In genomic region chr10:59901463-59901862, GRCm38 (mm10) we compare ENCODE assay signal across 8 mouse cellular contexts. TPM values are rescaled to one million over a fixed set of nuclear protein-coding genes. Genes with fewer than 3 reads are reported as not detected.
DNase-seq lines count a peak whose midpoint lies in the region; ATAC-seq and TF ChIP-seq lines count a peak whose summit lies in the region.

No protein-coding gene starts in this region.

- 96% methylated on average over 1 of the region's 1 CpGs for WGBS in forebrain, embryonic 15.5 days
- 81% methylated on average over 1 of the region's 1 CpGs for WGBS in liver, embryonic 15.5 days (ENCODE audit: insufficient replicate concordance)

- no peaks in the 10 kb centered on the region for H3K36me3 ChIP-seq in ES-Bruce4 (ENCODE audit: control insufficient read depth, insufficient read depth, low read length, poor library complexity, severe bottlenecking)
- no peaks in the 10 kb centered on the region for H3K36me3 ChIP-seq in forebrain, embryonic 15.5 days
- peaks cover 22% of the 10 kb centered on the region for H3K36me3 ChIP-seq in liver, embryonic 15.5 days (replicated peaks)

- H3K4me1 ChIP-seq in ES-Bruce4 (ENCODE audit: control insufficient read depth, insufficient read depth, low read length): peaks cover 15% of the 10 kb centered on the region
- H3K4me1 ChIP-seq in forebrain, embryonic 15.5 days: peaks cover 62% of the 10 kb centered on the region
- H3K4me1 ChIP-seq in liver, embryonic 15.5 days (replicated peaks): peaks cover 60% of the 10 kb centered on the region

- TF ChIP-seq EP300 in ES-Bruce4 (IDR thresholded peaks at IDR 0.05; ENCODE audit: insufficient read depth, low read depth, low read length): no peak

- no peaks in the 10 kb centered on the region for H3K27me3 ChIP-seq in ES-Bruce4 (ENCODE audit: control insufficient read depth, insufficient read depth, low read length, poor library complexity, severe bottlenecking)
- H3K27me3 ChIP-seq in forebrain, embryonic 15.5 days: no peaks in the 10 kb centered on the region
- no peaks in the 10 kb centered on the region for H3K27me3 ChIP-seq in liver, embryonic 15.5 days

- no peak for ATAC-seq in forebrain, embryonic 15.5 days (replicated peaks)
- ATAC-seq in liver, embryonic 15.5 days (ENCODE audit: insufficient read depth): no peak
- no peak for ATAC-seq in cerebellum, adult (ENCODE audit: insufficient number of reproducible peaks, low FRiP score, low TSS enrichment)

- no peak for TF ChIP-seq POLR2A in ES-Bruce4 (IDR thresholded peaks at IDR 0.05; ENCODE audit: insufficient read depth, low read length)

- no peak for DNase-seq in layer of hippocampus, adult 2 months (ENCODE audit: low spot score in 2 of 2)
- DNase-seq in layer of hippocampus, postnatal 14 days (ENCODE audit: low spot score in 2 of 2): no peak
- no peak for DNase-seq in adrenal gland, adult 18-20 months (ENCODE audit: low spot score in 2 of 2)
- no peak for DNase-seq in adrenal gland, postnatal 10 days

- peak overlapping the region; percentile 99 for H3K27ac ChIP-seq in layer of hippocampus, adult 2 months
- H3K27ac ChIP-seq in ES-Bruce4 (ENCODE audit: insufficient read depth, low read length): 0 out of 2 replicates have a peak overlapping the region, but pooled peaks have one; percentile 1
- peak overlapping the region; percentile 99 for H3K27ac ChIP-seq in forebrain, embryonic 15.5 days (replicated peaks)
- H3K27ac ChIP-seq in liver, embryonic 15.5 days (replicated peaks): 0 out of 2 replicates have a peak overlapping the region, but pooled peaks have one; percentile 14

- H3K4me2 ChIP-seq in forebrain, embryonic 15.5 days (replicated peaks): no peak overlapping the region
- H3K4me2 ChIP-seq in liver, embryonic 15.5 days: no peak overlapping the region

- no peak overlapping the region for H3K4me3 ChIP-seq in layer of hippocampus, adult 2 months
- no peak overlapping the region for H3K4me3 ChIP-seq in ES-Bruce4 (ENCODE audit: low read depth, low read length)
- H3K4me3 ChIP-seq in forebrain, embryonic 15.5 days: no peak overlapping the region
- no peak overlapping the region for H3K4me3 ChIP-seq in liver, embryonic 15.5 days (replicated peaks)

- H3K9ac ChIP-seq in ES-Bruce4 (ENCODE audit: low read depth, poor library complexity, severe bottlenecking): no peak overlapping the region
- H3K9ac ChIP-seq in forebrain, embryonic 15.5 days (replicated peaks): no peak overlapping the region
- no peak overlapping the region for H3K9ac ChIP-seq in liver, embryonic 15.5 days

- no peaks in the 10 kb centered on the region for H3K9me3 ChIP-seq in ES-Bruce4 (replicated peaks; ENCODE audit: control insufficient read depth, insufficient read depth, low read length, poor library complexity, severe bottlenecking)
- no peaks in the 10 kb centered on the region for H3K9me3 ChIP-seq in forebrain, embryonic 15.5 days
- no peaks in the 10 kb centered on the region for H3K9me3 ChIP-seq in liver, embryonic 15.5 days (replicated peaks)

- no peak for TF ChIP-seq CTCF in layer of hippocampus, adult 2 months (conservative IDR thresholded peaks at IDR 0.05)
- TF ChIP-seq CTCF in ES-Bruce4 (IDR thresholded peaks at IDR 0.05; ENCODE audit: low read depth, low read length): no peak

RNA-seq across cellular contexts. Expression of gene Dnajb12, which starts 22.1 kb away (rescaled TPM):
- total RNA-seq in layer of hippocampus, adult 2 months (2021): 10 to 100 TPM; 54.4 to 56.8 TPM
- 10 to 100 TPM; 48.0 to 50.1 TPM for total RNA-seq in layer of hippocampus, postnatal 14 days (2021)
- polyA plus RNA-seq in ES-Bruce4 (2011; ENCODE audit: insufficient read depth, insufficient read length, low read depth, missing spikeins): 29.3 and 29.6 TPM in 2 replicates
- 16.9 and 17.5 TPM in 2 replicates for polyA plus RNA-seq in forebrain, embryonic 15.5 days (2015; fragmentation: Nextera tagmentation; extraction: Ambion mirVana)
- 14.3 and 15.0 TPM in 2 replicates for polyA plus RNA-seq in liver, embryonic 15.5 days (2015; fragmentation: Nextera tagmentation; extraction: Ambion mirVana)
- total RNA-seq in adrenal gland, adult 18-20 months (2021): 10 to 100 TPM; 43.8 to 55.0 TPM
- 10 to 100 TPM; 45.4 to 52.7 TPM for total RNA-seq in adrenal gland, postnatal 10 days (2021)

RNA-seq across cellular contexts. Expression of gene Ddit4, which starts 50.2 kb away (rescaled TPM):
- total RNA-seq in layer of hippocampus, adult 2 months (2021): 10 to 100 TPM; 63.6 to 66.7 TPM
- 100 to 1,000 TPM in 1 of 2 experiments, 10 to 100 TPM in 1; 99.5 to 106 TPM for total RNA-seq in layer of hippocampus, postnatal 14 days (2021)
- 172 and 176 TPM in 2 replicates for polyA plus RNA-seq in ES-Bruce4 (2011; ENCODE audit: insufficient read depth, insufficient read length, low read depth, missing spikeins)
- polyA plus RNA-seq in forebrain, embryonic 15.5 days (2015; fragmentation: Nextera tagmentation; extraction: Ambion mirVana): 90.0 and 92.5 TPM in 2 replicates
- polyA plus RNA-seq in liver, embryonic 15.5 days (2015; fragmentation: Nextera tagmentation; extraction: Ambion mirVana): 5.6 and 6.6 TPM in 2 replicates
- total RNA-seq in adrenal gland, adult 18-20 months (2021): 10 to 100 TPM; 29.5 to 69.3 TPM
- 100 to 1,000 TPM in 1 of 2 experiments, 10 to 100 TPM in 1; 46.2 to 129 TPM for total RNA-seq in adrenal gland, postnatal 10 days (2021)

Comparison
In these comparisons a context has a peak if more than half of its experiments do, and no peak if none do; other contexts are left out.
1. H3K27ac ChIP-seq: peak in every context shown above with its lines; median percentile 99 in layer of hippocampus, adult 2 months; 99 in forebrain, embryonic 15.5 days; 14 in liver, embryonic 15.5 days; 1 in ES-Bruce4.